In genomic region chr5:21957586-21957985, GRCm38 (mm10) we compare ENCODE assay signal across 23 mouse cellular contexts.
DNase-seq lines count a peak whose midpoint lies in the region; ATAC-seq and TF ChIP-seq lines count a peak whose summit lies in the region.
"Had no signal": no experiment of that assay in that cellular context is flagged by ENCODE, and none has a peak within 500 bp of the region (broad histone marks: within the 10 kb centered on the region; RNA-seq: fewer than 3 reads in every experiment).

No protein-coding gene starts in this region.

- no peak for TF ChIP-seq CTCF in brain, embryonic 14.5 days (IDR thresholded peaks at IDR 0.05; ENCODE audit: borderline replicate concordance, extremely low read depth, insufficient read depth, insufficient read length)

- no peaks in the 10 kb centered on the region for H3K4me1 ChIP-seq in kidney, embryonic 16.5 days (ENCODE audit: insufficient read depth, low read length)
- H3K4me1 ChIP-seq: forebrain, embryonic 13.5 days; hindbrain, embryonic 10.5 days; hindbrain, embryonic 13.5 days had no signal

- peak; percentile 39 for DNase-seq in kidney, adult 9 months
- no peak for DNase-seq in kidney, adult 18-20 months
- peak; percentile 40 for DNase-seq in brain, embryonic 14.5 days (ENCODE audit: low read depth)
- DNase-seq in kidney, postnatal 36 days = peak; percentile 11 to 33
- DNase-seq in right cerebral cortex, postnatal 4 days = no peak
- no peak for DNase-seq in gastrocnemius, postnatal 14 days
- DNase-seq: adrenal gland, postnatal 10 days; adrenal gland, postnatal 36 days; cerebellum, adult 11 months; cerebellum, adult 2 months; cerebellum, postnatal 10 days; cerebellum, postnatal 36 days; gastrocnemius, postnatal 10 days; heart, adult 11 months had no signal

- no peak for TF ChIP-seq POLR2A in brain, embryonic 14.5 days (IDR thresholded peaks at IDR 0.05; ENCODE audit: borderline replicate concordance, extremely low read depth, insufficient read depth, insufficient read length, poor library complexity, severe bottlenecking)

- 66% methylated on average over 4 of the region's 4 CpGs for WGBS in kidney, embryonic 16.5 days

- 0 out of 2 replicates have a peak overlapping the region, but pooled peaks have one; percentile 6 for H3K27ac ChIP-seq in kidney, embryonic 16.5 days (ENCODE audit: low read length)
- H3K27ac ChIP-seq: forebrain, embryonic 10.5 days; forebrain, embryonic 13.5 days; hindbrain, embryonic 10.5 days; hindbrain, embryonic 13.5 days had no signal

- H3K36me3 ChIP-seq in kidney, embryonic 16.5 days (ENCODE audit: insufficient read depth, low read length) = no peaks in the 10 kb centered on the region
- H3K36me3 ChIP-seq: forebrain, embryonic 10.5 days; hindbrain, embryonic 10.5 days; hindbrain, embryonic 13.5 days had no signal

- no peaks in the 10 kb centered on the region for H3K27me3 ChIP-seq in kidney, embryonic 16.5 days (ENCODE audit: insufficient read depth, low read length)
- H3K27me3 ChIP-seq: forebrain, embryonic 13.5 days; hindbrain, embryonic 13.5 days had no signal

- no peak overlapping the region for H3K9ac ChIP-seq in kidney, embryonic 16.5 days (replicated peaks; ENCODE audit: low read length)
- H3K9ac ChIP-seq: forebrain, embryonic 13.5 days; hindbrain, embryonic 13.5 days had no signal

- no peak overlapping the region for H3K4me2 ChIP-seq in kidney, embryonic 16.5 days (replicated peaks; ENCODE audit: low read depth, low read length)
- H3K4me2 ChIP-seq: forebrain, embryonic 13.5 days; heart, embryonic 11.5 days; hindbrain, embryonic 13.5 days had no signal

- no peaks in the 10 kb centered on the region for H3K9me3 ChIP-seq in kidney, embryonic 16.5 days (ENCODE audit: low read length)
- H3K9me3 ChIP-seq: forebrain, embryonic 10.5 days; forebrain, embryonic 13.5 days; hindbrain, embryonic 10.5 days; hindbrain, embryonic 13.5 days had no signal

- ATAC-seq in kidney, embryonic 16.5 days (ENCODE audit: low FRiP score, low TSS enrichment) = no peak
- ATAC-seq: forebrain, embryonic 13.5 days; forebrain, embryonic 16.5 days; hindbrain, embryonic 16.5 days; Patski had no signal

- no peak overlapping the region for H3K4me3 ChIP-seq in kidney, embryonic 16.5 days (ENCODE audit: low read length)
- H3K4me3 ChIP-seq: forebrain, embryonic 10.5 days; forebrain, embryonic 13.5 days; hindbrain, embryonic 10.5 days; hindbrain, embryonic 13.5 days had no signal

- intact Hi-C loops in gastrocnemius, postnatal 14 days (cut with DNase I; ENCODE audit: low total_unique reads) = no loop called here

Comparison
In these comparisons a context has a peak if more than half of its experiments do, and no peak if none do; other contexts are left out.
1. DNase-seq: peak in kidney, adult 9 months (single experiment), brain, embryonic 14.5 days (single experiment) and kidney, postnatal 36 days (2 of 2); none in kidney, adult 18-20 months (single experiment), right cerebral cortex, postnatal 4 days (single experiment) and gastrocnemius, postnatal 14 days (single experiment).